Mouse (Mus musculus): ENCODE measurements around the gene Ercc4. TPM values are rescaled to one million over a fixed set of nuclear protein-coding genes. Genes with fewer than 3 reads are reported as not detected.

Gene Ercc4
- 4.5 and 5.5 TPM in 2 replicates for polyA plus RNA-seq (2015; fragmentation: Nextera tagmentation; extraction: Ambion mirVana)

DNA sequence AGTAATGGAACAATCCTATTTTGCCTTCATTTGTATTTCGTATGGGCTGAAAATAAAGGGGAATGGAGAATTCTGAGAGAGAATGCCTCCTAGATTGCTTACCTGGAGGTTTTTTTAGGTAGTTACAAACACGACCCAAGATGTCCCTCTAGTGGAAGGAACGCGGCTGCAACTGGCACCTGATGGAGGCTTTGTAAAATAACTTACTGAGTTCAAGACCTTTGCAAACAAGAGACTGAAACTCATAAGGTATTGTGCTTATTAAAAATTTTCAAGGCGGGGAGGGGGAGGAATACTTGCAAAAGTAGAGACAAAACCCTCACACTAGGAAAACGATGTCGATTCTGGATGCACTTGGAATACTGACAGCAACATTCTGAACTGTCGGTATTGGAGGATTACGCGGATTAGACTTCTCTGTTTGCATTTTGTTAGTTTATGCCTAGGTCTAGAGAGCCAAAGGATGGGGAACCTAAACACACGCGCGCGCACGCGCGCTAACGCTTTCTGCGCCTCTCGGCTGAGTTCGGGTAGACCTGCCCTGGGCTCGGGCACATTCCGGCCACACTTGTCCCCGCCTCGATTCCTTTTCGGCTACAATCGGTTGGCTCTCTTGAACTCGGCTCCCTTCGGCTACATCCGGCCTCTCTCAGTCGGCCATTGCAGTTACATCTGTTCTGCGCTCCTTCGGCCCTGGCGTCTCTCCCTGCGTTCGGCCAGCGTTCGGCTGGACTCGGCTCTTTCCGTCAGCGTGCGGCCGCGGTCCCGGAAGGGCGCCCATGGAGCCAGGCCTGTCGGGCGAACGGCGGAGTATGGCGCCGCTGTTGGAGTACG lies at the start of gene Ercc4:
Ercc4 (plus strand) TSS at position 529 of the 834 bp plus-strand sequence.

Other genes with a start within 250 kb of the Ercc4 start
- gene Mrtfb, start 146.8 kb downstream of the Ercc4 start, polyA plus RNA-seq (2015; fragmentation: Nextera tagmentation; extraction: Ambion mirVana): 10.5 and 10.7 TPM in 2 replicates

All from skeletal muscle tissue, postnatal 0 days (tissue).